20 mouse cellular contexts compared by ENCODE assay signal in genomic region chr3:98158646-98159045, GRCm38 (mm10). TPM values are rescaled to one million over a fixed set of nuclear protein-coding genes. Genes with fewer than 3 reads are reported as not detected.
"Had no signal": no experiment of that assay in that cellular context is flagged by ENCODE, and none has a peak within 500 bp of the region (broad histone marks: within the 10 kb centered on the region; RNA-seq: fewer than 3 reads in every experiment).

No protein-coding gene starts in this region.

- H3K36me3 ChIP-seq: neural tube, embryonic 15.5 days; stomach, embryonic 15.5 days had no signal

- H3K4me2 ChIP-seq: neural tube, embryonic 15.5 days; stomach, embryonic 15.5 days had no signal

- H3K4me3 ChIP-seq: neural tube, embryonic 15.5 days; stomach, embryonic 15.5 days had no signal

- H3K9me3 ChIP-seq: neural tube, embryonic 15.5 days; stomach, embryonic 15.5 days had no signal

- H3K27ac ChIP-seq: neural tube, embryonic 15.5 days; stomach, embryonic 15.5 days; stomach, postnatal 0 days had no signal

- DNase-seq: right cerebral cortex, adult 18-20 months; right cerebral cortex, postnatal 14 days; right cerebral cortex, postnatal 25 days; spleen, adult 18-20 months; thymus, adult 18-20 months; thymus, adult 2 months; thymus, postnatal 14 days; thymus, postnatal 25 days; thymus, postnatal 36 days; thymus, postnatal 4 days had no signal

- H3K27me3 ChIP-seq: neural tube, embryonic 15.5 days; stomach, embryonic 15.5 days had no signal

- H3K9ac ChIP-seq: neural tube, embryonic 15.5 days; stomach, embryonic 15.5 days had no signal

- H3K4me1 ChIP-seq: neural tube, embryonic 15.5 days; stomach, embryonic 15.5 days had no signal

RNA-seq across cellular contexts. Expression of gene Adam30, which starts 1.8 kb away (rescaled TPM):
- polyA plus RNA-seq: neural tube, embryonic 14.5 days; neural tube, embryonic 15.5 days; small intestine, adult 2 months; spleen, adult 2 months; stomach, embryonic 14.5 days; stomach, embryonic 15.5 days; stomach, embryonic 16.5 days; stomach, postnatal 0 days; thymus, adult 2 months; thymus, postnatal 0 days; urinary bladder, adult 2 months had no signal
